Mouse (Mus musculus) G1E (cell line): Measurements from ENCODE around the gene Runx1. TPM values are rescaled to one million over a fixed set of nuclear protein-coding genes. Genes with fewer than 3 reads are reported as not detected.
A peak's percentile ranks its signal among the peaks of the same experiment; 100 is the strongest.

Experiments
- ATAC-seq: 2 replicates; pipeline ENCODE4 v1.8.0; 2016; ENCODE audit warnings: mild to moderate bottlenecking; ENCODE audit not compliant: insufficient number of reproducible peaks, poor library complexity, low FRiP score, severe bottlenecking; ENCODE audit errors: extremely low read depth
- DNase-seq: peaks from one replicate; pipeline ENCODE4 v3.0.0; 2012; ENCODE audit warnings: low spot score
- H3K27me3 ChIP-seq: 2 replicates; pipeline ENCODE4 v1.6.1; 2012; ENCODE audit warnings: mild to moderate bottlenecking, low read length, inconsistent platforms; ENCODE audit not compliant: insufficient read depth
- H3K36me3 ChIP-seq: replicated peaks from 2 replicates; pipeline ENCODE3; 2012; ENCODE audit warnings: mild to moderate bottlenecking, inconsistent platforms
- H3K4me1 ChIP-seq: 2 replicates; pipeline ENCODE4 v1.6.1; 2012; ENCODE audit warnings: low read depth, low read length, inconsistent platforms, mixed read lengths; ENCODE audit not compliant: insufficient read depth
- H3K4me3 ChIP-seq: 2 replicates; pipeline ENCODE4 v1.5.1; 2012; ENCODE audit warnings: low read depth, mild to moderate bottlenecking, inconsistent platforms, low read length, moderate library complexity, mixed read lengths
- H3K9me3 ChIP-seq: replicated peaks from 2 replicates; pipeline ENCODE4 v1.6.1; 2012; ENCODE audit warnings: inconsistent platforms
- CTCF ChIP-seq: IDR thresholded peaks from 2 replicates; pipeline ENCODE4 v1.5.1; 2012; ENCODE audit warnings: low read depth, low read length, inconsistent platforms, mixed read lengths
- GATA1 ChIP-seq: IDR thresholded peaks from 2 replicates; pipeline ENCODE4 v1.6.1; 2012; ENCODE audit warnings: borderline replicate concordance, low read length, inconsistent platforms, mixed read lengths
- GATA2 ChIP-seq: IDR thresholded peaks from 2 replicates; pipeline ENCODE4 v1.6.1; 2012; ENCODE audit warnings: low read depth, low read length, inconsistent platforms, borderline replicate concordance
- POLR2AphosphoS5 ChIP-seq: IDR thresholded peaks from 2 replicates; pipeline ENCODE4 v1.6.1; 2012; ENCODE audit warnings: low read depth, low read length, inconsistent platforms; ENCODE audit not compliant: insufficient replicate concordance
- TAL1 ChIP-seq: conservative IDR thresholded peaks from 2 replicates; pipeline ENCODE4 v1.6.1; 2012; ENCODE audit warnings: low read depth, low read length, inconsistent platforms, mixed read lengths
- polyA plus RNA-seq: library from polyadenylated mRNA; stranded (reverse); fragments of >175 nt; gene quantifications from 2 replicates; pipeline ENCODE4 v1.2.3, GENCODE M21; 2012
- total RNA-seq, 2 experiments: library from RNA; stranded (forward) in 1 of 2; stranded (reverse) in 1 of 2; fragments of 200-1000 nt in 1 of 2; fragments of >200 nt in 1 of 2; fragmentation: Nextera tagmentation in 1 of 2; gene quantifications; 2 replicates each; pipeline ENCODE4 v1.2.3; 2014 to 2017

Runx1 gene
- total and polyA plus RNA-seq, 3 experiments: 36.1 to 213 (median 158) TPM

- no peak for DNase-seq
- no peaks in the 10 kb centered on the region for H3K9me3 ChIP-seq
- peaks cover 54% of the 10 kb centered on the region for H3K27me3 ChIP-seq
Observed at GRCm38 (mm10) chr16:92578915-92579653, 246.9 kb downstream of the Runx1 start.

GRCm38 (mm10) chr16:92577381-92577780, 248.6 kb downstream of the Runx1 start:
- Histone ChIP-seq H3K4me1 (no peaks in the 10 kb centered on the region), H3K27me3 (peaks cover 47% of the 10 kb centered on the region), H3K36me3 (no peaks in the 10 kb centered on the region), H3K9me3 (no peaks in the 10 kb centered on the region), H3K4me3 (no peak overlapping the region)
- ATAC-seq: no peak
- no peak for DNase-seq
- TF ChIP-seq POLR2AphosphoS5 (no peak), CTCF (no peak), TAL1 (no peak), GATA1 (no peak), GATA2 (no peak)

More at GRCm38 (mm10) chr16:92578915-92579653, 246.9 kb downstream of the Runx1 start:
- Histone ChIP-seq H3K36me3 (no peaks in the 10 kb centered on the region), H3K4me3 (no peak overlapping the region), H3K4me1 (no peaks in the 10 kb centered on the region)
- TF ChIP-seq GATA1 (no peak), GATA2 (no peak), CTCF (no peak), POLR2AphosphoS5 (no peak)
- ATAC-seq: no peak

- DNase-seq (no peak), ATAC-seq (no peak)
- Histone ChIP-seq H3K27me3 (peaks cover 46% of the 10 kb centered on the region), H3K9me3 (peaks cover 6% of the 10 kb centered on the region), H3K4me1 (peaks cover 6% of the 10 kb centered on the region), H3K36me3 (no peaks in the 10 kb centered on the region), H3K4me3 (no peak overlapping the region)
- TF ChIP-seq TAL1 (no peak), POLR2AphosphoS5 (no peak), CTCF (no peak), GATA1 (no peak), GATA2 (no peak)
Observed at GRCm38 (mm10) chr16:92575792-92576191, 250.2 kb downstream of the Runx1 start.

GRCm38 (mm10) chr16:92573193-92573592, 252.8 kb downstream of the Runx1 start:
- no peak for ATAC-seq
- H3K27me3 ChIP-seq: peaks cover 38% of the 10 kb centered on the region
- H3K9me3 ChIP-seq: peaks cover 6% of the 10 kb centered on the region
- H3K4me3 ChIP-seq: no peak overlapping the region
- H3K36me3 ChIP-seq: no peaks in the 10 kb centered on the region
- no peak for DNase-seq
- peaks cover 6% of the 10 kb centered on the region for H3K4me1 ChIP-seq
- TF ChIP-seq GATA2 (no peak), CTCF (no peak), GATA1 (no peak), TAL1 (no peak), POLR2AphosphoS5 (no peak)

- DNase-seq (no peak), ATAC-seq (no peak)
- no peaks in the 10 kb centered on the region for H3K36me3 ChIP-seq
- peaks cover 6% of the 10 kb centered on the region for H3K9me3 ChIP-seq
- no peak for TF ChIP-seq CTCF
- TF ChIP-seq POLR2AphosphoS5: no peak
- no peak for TF ChIP-seq GATA1
- TF ChIP-seq GATA2: no peak
- no peak for TF ChIP-seq TAL1
- peaks cover 6% of the 10 kb centered on the region for H3K4me1 ChIP-seq
- no peak overlapping the region for H3K4me3 ChIP-seq
- peaks cover 46% of the 10 kb centered on the region for H3K27me3 ChIP-seq
Observed at GRCm38 (mm10) chr16:92571246-92571645, 254.7 kb downstream of the Runx1 start.

- Histone ChIP-seq H3K4me3 (no peak overlapping the region), H3K36me3 (no peaks in the 10 kb centered on the region), H3K9me3 (peaks cover 1% of the 10 kb centered on the region), H3K27me3 (peaks cover 57% of the 10 kb centered on the region), H3K4me1 (peaks cover under 1% of the 10 kb centered on the region)
- ATAC-seq (no peak), DNase-seq (no peak)
- TF ChIP-seq CTCF: no peak
- no peak for TF ChIP-seq POLR2AphosphoS5
- TF ChIP-seq GATA2: no peak
- TF ChIP-seq GATA1: no peak
- no peak for TF ChIP-seq TAL1
Observed at GRCm38 (mm10) chr16:92566146-92566545, 259.8 kb downstream of the Runx1 start.

- Histone ChIP-seq H3K36me3 (no peaks in the 10 kb centered on the region), H3K4me1 (no peaks in the 10 kb centered on the region; the same call in 1 of the 2 replicates), H3K27me3 (peaks cover 54% of the 10 kb centered on the region), H3K4me3 (no peak overlapping the region), H3K9me3 (no peaks in the 10 kb centered on the region)
- DNase-seq (peak; percentile 52), ATAC-seq (no peak; the same call in 1 of the 2 replicates)
- no peak for TF ChIP-seq GATA2
- no peak for TF ChIP-seq GATA1
- TF ChIP-seq CTCF: peak; percentile 76
- TF ChIP-seq TAL1: no peak
- TF ChIP-seq POLR2AphosphoS5: no peak
Observed at GRCm38 (mm10) chr16:92565708-92566107, 260.2 kb downstream of the Runx1 start.
